Mouse (Mus musculus) forebrain, embryonic 10.5 days (tissue): ENCODE results near the gene Rem1. TPM values are rescaled to one million over a fixed set of nuclear protein-coding genes. Genes with fewer than 3 reads are reported as not detected.
"Not testable (repeated sequence)": the region's sequence is repeated elsewhere in the genome, so short reads cannot be mapped to it uniquely, and the experiment has no call there.

Experiments
- DNase-seq: peaks from one replicate; pipeline ENCODE4 v3.0.0-alpha.2; 2017; ENCODE audit warnings: low spot score; ENCODE audit errors: extremely low spot score
- H3K27ac ChIP-seq: fragments of 300-500 bp; sonication (generic); 2 replicates; pipeline ENCODE4 v1.5.1; 2016; ENCODE audit warnings: mild to moderate bottlenecking
- H3K27me3 ChIP-seq: fragments of 300-500 bp; sonication (generic); 2 replicates; pipeline ENCODE4 v1.6.1; 2016; ENCODE audit warnings: mild to moderate bottlenecking; ENCODE audit not compliant: poor library complexity, severe bottlenecking
- H3K36me3 ChIP-seq: fragments of 300-500 bp; sonication (generic); replicated peaks from 2 replicates; pipeline ENCODE4 v1.6.1; 2016; ENCODE audit warnings: mild to moderate bottlenecking, moderate library complexity
- H3K4me1 ChIP-seq: fragments of 300-500 bp; sonication (generic); 2 replicates; pipeline ENCODE4 v1.6.1; 2016
- H3K4me3 ChIP-seq: fragments of 300-500 bp; sonication (generic); 2 replicates; pipeline ENCODE4 v1.5.1; 2016; ENCODE audit warnings: mild to moderate bottlenecking, moderate library complexity
- H3K9me3 ChIP-seq: fragments of 300-500 bp; sonication (generic); 2 replicates; pipeline ENCODE4 v1.6.1; 2016; ENCODE audit warnings: mild to moderate bottlenecking, moderate library complexity
- WGBS: fragments of 180-500 bp; shearing (Covaris S2); methylation state at CpG from one replicate; pipeline ENCODE4 v1.1.7; 2016; 5-methylcytosine and 5-hydroxymethylcytosine counted together
- polyA plus RNA-seq: library from polyadenylated mRNA; unstranded; fragments of >200 nt; fragmentation: Nextera tagmentation; extraction: Ambion mirVana; gene quantifications from 2 replicates; pipeline ENCODE4 v1.2.1, GENCODE M21; 2016

Rem1 gene
- polyA plus RNA-seq, 1 experiment from 2014 or later = 0.16 TPM

- Histone ChIP-seq H3K4me3 (no peak overlapping the region), H3K9me3 (no peaks in the 10 kb centered on the region), H3K4me1 (peaks cover 13% of the 10 kb centered on the region), H3K36me3 (no peaks in the 10 kb centered on the region), H3K27ac (no peak overlapping the region), H3K27me3 (peaks cover 42% of the 10 kb centered on the region)
- DNase-seq = no peak
- WGBS = 77% methylated on average over 29 of the region's 29 CpGs
Measured at GRCm38 (mm10) chr2:152634311-152634710, 7.6 kb downstream of the Rem1 start.

- H3K27me3 ChIP-seq = peaks cover 33% of the 10 kb centered on the region
- no peaks in the 10 kb centered on the region for H3K9me3 ChIP-seq
- H3K4me3 ChIP-seq = no peak overlapping the region
- H3K27ac ChIP-seq = no peak overlapping the region
- DNase-seq = no peak
- H3K4me1 ChIP-seq = peaks cover 23% of the 10 kb centered on the region
- 80% methylated on average over 23 of the region's 23 CpGs for WGBS
- no peaks in the 10 kb centered on the region for H3K36me3 ChIP-seq
Measured at GRCm38 (mm10) chr2:152636246-152637005, 9.7 kb downstream of the Rem1 start.

- no peak for DNase-seq
- WGBS = 93% methylated on average over 6 of the region's 6 CpGs
- Histone ChIP-seq H3K27me3 (peaks cover 33% of the 10 kb centered on the region), H3K4me3 (no peak overlapping the region), H3K36me3 (no peaks in the 10 kb centered on the region), H3K27ac (no peak overlapping the region), H3K9me3 (no peaks in the 10 kb centered on the region), H3K4me1 (peaks cover 23% of the 10 kb centered on the region)
Measured at GRCm38 (mm10) chr2:152637006-152637322, 10.2 kb downstream of the Rem1 start.

- DNase-seq = no peak
- peaks cover 23% of the 10 kb centered on the region for H3K4me1 ChIP-seq
- no peak overlapping the region for H3K4me3 ChIP-seq
- no peaks in the 10 kb centered on the region for H3K36me3 ChIP-seq
- H3K9me3 ChIP-seq = no peaks in the 10 kb centered on the region
- peaks cover 30% of the 10 kb centered on the region for H3K27me3 ChIP-seq
- WGBS = 88% methylated on average over 4 of the region's 4 CpGs
- H3K27ac ChIP-seq = no peak overlapping the region
Measured at GRCm38 (mm10) chr2:152637381-152637780, 10.6 kb downstream of the Rem1 start.

- Histone ChIP-seq H3K9me3 (no peaks in the 10 kb centered on the region), H3K4me3 (no peak overlapping the region), H3K27me3 (peaks cover 15% of the 10 kb centered on the region), H3K36me3 (no peaks in the 10 kb centered on the region), H3K27ac (peak overlapping the region; percentile 72; the same call in 1 of the 2 replicates), H3K4me1 (peaks cover 15% of the 10 kb centered on the region)
- 67% methylated on average over 6 of the region's 6 CpGs for WGBS
- DNase-seq = no peak
Measured at GRCm38 (mm10) chr2:152638865-152639264, 12.1 kb downstream of the Rem1 start.

- no peak for DNase-seq
- peaks cover 10% of the 10 kb centered on the region for H3K27me3 ChIP-seq
Measured at GRCm38 (mm10) chr2:152639406-152640113, 12.8 kb downstream of the Rem1 start.

GRCm38 (mm10) chr2:152652901-152653620 lies 26.3 kb downstream of the Rem1 start:
- H3K27ac ChIP-seq = no peak overlapping the region
- no peak overlapping the region for H3K4me3 ChIP-seq
- H3K9me3 ChIP-seq = no peaks in the 10 kb centered on the region
- peaks cover 15% of the 10 kb centered on the region for H3K4me1 ChIP-seq
- H3K27me3 ChIP-seq = no peaks in the 10 kb centered on the region
- no peak for DNase-seq
- 78% methylated on average over 10 of the region's 10 CpGs for WGBS
- no peaks in the 10 kb centered on the region for H3K36me3 ChIP-seq

More at GRCm38 (mm10) chr2:152639406-152640113, 12.8 kb downstream of the Rem1 start:
- H3K4me3 ChIP-seq = no peak overlapping the region
- H3K36me3 ChIP-seq = no peaks in the 10 kb centered on the region
- 23% methylated on average over 11 of the region's 11 CpGs for WGBS
- H3K27ac ChIP-seq = peak overlapping the region; percentile 72
- H3K4me1 ChIP-seq = peaks cover 15% of the 10 kb centered on the region
- no peaks in the 10 kb centered on the region for H3K9me3 ChIP-seq

- Histone ChIP-seq H3K9me3 (no peaks in the 10 kb centered on the region), H3K27ac (no peak overlapping the region), H3K36me3 (no peaks in the 10 kb centered on the region), H3K4me1 (peaks cover 15% of the 10 kb centered on the region), H3K27me3 (no peaks in the 10 kb centered on the region), H3K4me3 (no peak overlapping the region)
- no peak for DNase-seq
- WGBS = 60% methylated on average over 14 of the region's 14 CpGs
Measured at GRCm38 (mm10) chr2:152653874-152654715, 27.3 kb downstream of the Rem1 start.

- peaks cover 15% of the 10 kb centered on the region for H3K4me1 ChIP-seq
- 68% methylated on average over 10 of the region's 10 CpGs for WGBS
- H3K27me3 ChIP-seq = no peaks in the 10 kb centered on the region
- H3K4me3 ChIP-seq = no peak overlapping the region
- DNase-seq = no peak
- no peak overlapping the region for H3K27ac ChIP-seq
- no peaks in the 10 kb centered on the region for H3K9me3 ChIP-seq
- H3K36me3 ChIP-seq = no peaks in the 10 kb centered on the region
Measured at GRCm38 (mm10) chr2:152657398-152657797, 30.6 kb downstream of the Rem1 start.

GRCm38 (mm10) chr2:152661163-152661562 lies 34.4 kb downstream of the Rem1 start:
- WGBS = 85% methylated on average over 6 of the region's 6 CpGs
- H3K9me3 ChIP-seq = no peaks in the 10 kb centered on the region

GRCm38 (mm10) chr2:152666191-152666590 lies 39.4 kb downstream of the Rem1 start:
- H3K9me3 ChIP-seq, H3K27me3 ChIP-seq, H3K36me3 ChIP-seq, H3K4me3 ChIP-seq, DNase-seq, H3K27ac ChIP-seq: not testable (repeated sequence)
- H3K4me1 ChIP-seq = peaks cover 17% of the 10 kb centered on the region
- 88% methylated on average over 3 of the region's 3 CpGs for WGBS

More at GRCm38 (mm10) chr2:152661163-152661562, 34.4 kb downstream of the Rem1 start:
- Histone ChIP-seq H3K4me3 (no peak overlapping the region), H3K4me1 (no peaks in the 10 kb centered on the region), H3K36me3 (no peaks in the 10 kb centered on the region), H3K27ac (no peak overlapping the region), H3K27me3 (no peaks in the 10 kb centered on the region)
- DNase-seq = no peak

- peak within 1 kb of the TSS; percentile 98 for H3K27ac ChIP-seq
- H3K36me3 ChIP-seq = peaks cover 31% of the 10 kb centered on the region
- under 1% methylated on average over 35 of the region's 35 CpGs for WGBS
- H3K4me3 ChIP-seq = peak within 1 kb of the TSS; percentile 100
- H3K27me3 ChIP-seq = no peaks in the 10 kb centered on the region
- no peaks in the 10 kb centered on the region for H3K9me3 ChIP-seq
- DNase-seq = peak; percentile 91
- peaks cover 31% of the 10 kb centered on the region for H3K4me1 ChIP-seq
Measured at GRCm38 (mm10) chr2:152669256-152669638, 42.5 kb downstream of the Rem1 start, which contains the start of gene H13. Gene H13, plus strand, starts transcription at chr2:152669461.
